Comparison of ENCODE assay signal across 8 mouse cellular contexts in genomic region chr12:81816330-81817125, GRCm38 (mm10). TPM values are rescaled to one million over a fixed set of nuclear protein-coding genes. Genes with fewer than 3 reads are reported as not detected.
DNase-seq lines count a peak whose midpoint lies in the region; ATAC-seq lines count a peak whose summit lies in the region.

No protein-coding gene starts in this region.

- 20% methylated on average over 10 of the region's 10 CpGs for whole genome bisulfite sequencing in heart, embryonic 13.5 days

- H3K27ac ChIP-seq in heart, embryonic 13.5 days (replicated peaks): peak overlapping the region; percentile 76

- no peak overlapping the region for H3K4me3 ChIP-seq in heart, embryonic 13.5 days

- ATAC-seq in heart, embryonic 13.5 days (ENCODE audit: extremely low read depth, insufficient number of reproducible peaks, low FRiP score, low TSS enrichment): no peak
- ATAC-seq in frontal cortex, adult (ENCODE audit: low TSS enrichment): no peak

- peak; percentile 92 for DNase-seq in heart, adult 11 months
- DNase-seq in heart, postnatal 25 days (ENCODE audit: low spot score): no peak
- DNase-seq in kidney, postnatal 25 days: peak; percentile 36 to 56
- DNase-seq in retina, embryonic 14.5 days (ENCODE audit: low spot score): peak; percentile 51
- no peak for DNase-seq in right cerebral cortex, adult 18-20 months
- no peak for DNase-seq in layer of hippocampus, postnatal 14 days (ENCODE audit: low spot score in 2 of 2)

- H3K4me1 ChIP-seq in heart, embryonic 13.5 days: peaks cover 18% of the 10 kb centered on the region

- peak overlapping the region; percentile 2; the same call in 1 of the 2 replicates for H3K9ac ChIP-seq in heart, embryonic 13.5 days

- H3K27me3 ChIP-seq in heart, embryonic 13.5 days (replicated peaks): no peaks in the 10 kb centered on the region

- no peaks in the 10 kb centered on the region for H3K36me3 ChIP-seq in heart, embryonic 13.5 days

- H3K4me2 ChIP-seq in heart, embryonic 13.5 days: peak overlapping the region; percentile 51

- H3K9me3 ChIP-seq in heart, embryonic 13.5 days: no peaks in the 10 kb centered on the region

- intact Hi-C loops in heart, postnatal 25 days (cut with DNase I): no loop called here

RNA-seq across cellular contexts. Expression of gene Map3k9, which starts 35.6 kb away (rescaled TPM):
- total RNA-seq in heart, postnatal 25 days (2021): under 1 TPM; 0.25 to 0.29 TPM
- polyA plus RNA-seq in heart, embryonic 13.5 days (2015; fragmentation: Nextera tagmentation; extraction: Ambion mirVana): 0.15 and 0.20 TPM in 2 replicates
- 10 to 100 TPM; 36.6 to 44.4 TPM for total RNA-seq in layer of hippocampus, postnatal 14 days (2021)

RNA-seq across cellular contexts. Expression of gene Pcnx, which starts 43.3 kb away (rescaled TPM):
- total RNA-seq in heart, postnatal 25 days (2021): 10 to 100 TPM; 50.6 to 57.9 TPM
- 8.8 and 9.0 TPM in 2 replicates for polyA plus RNA-seq in heart, embryonic 13.5 days (2015; fragmentation: Nextera tagmentation; extraction: Ambion mirVana)
- total RNA-seq in layer of hippocampus, postnatal 14 days (2021): 100 to 1,000 TPM in 1 of 2 experiments, 10 to 100 TPM in 1; 97.4 to 115 TPM

Comparison
In these comparisons a context has a peak if more than half of its experiments do, and no peak if none do; other contexts are left out.
1. DNase-seq: peak in heart, adult 11 months (single experiment), kidney, postnatal 25 days (2 of 2) and retina, embryonic 14.5 days (single experiment); none in heart, postnatal 25 days (single experiment), right cerebral cortex, adult 18-20 months (single experiment) and layer of hippocampus, postnatal 14 days (0 of 2).
2. RNA of gene Map3k9, which starts 35.6 kb away (total RNA-seq): 36.6 to 44.4 TPM in layer of hippocampus, postnatal 14 days; 0.25 to 0.29 TPM in heart, postnatal 25 days; every median in the first group is over 10 times any median in the second.